Mouse (Mus musculus) forebrain, embryonic 15.5 days (tissue): ENCODE results near the gene Csrp2. TPM values are rescaled to one million over a fixed set of nuclear protein-coding genes. Genes with fewer than 3 reads are reported as not detected.

Experiments used
- ATAC-seq: fragments of 200-750 bp; cut with Nextera tagmentation; replicated peaks from 2 replicates; pipeline ENCODE4 v1.8.0; 2017; ENCODE audit warnings: mild to moderate bottlenecking, moderate TSS enrichment, moderate library complexity
- H3K27ac ChIP-seq: fragments of 300-500 bp; sonication (generic); replicated peaks from 2 replicates; pipeline ENCODE4 v1.5.1; 2015; ENCODE audit warnings: mild to moderate bottlenecking, inconsistent platforms
- H3K27me3 ChIP-seq: fragments of 300-500 bp; sonication (generic); 2 replicates; pipeline ENCODE4 v1.6.1; 2015; ENCODE audit warnings: inconsistent platforms
- H3K36me3 ChIP-seq: fragments of 300-500 bp; sonication (generic); 2 replicates; pipeline ENCODE4 v1.6.1; 2015; ENCODE audit warnings: mild to moderate bottlenecking, inconsistent platforms
- H3K4me1 ChIP-seq: fragments of 300-500 bp; sonication (generic); 2 replicates; pipeline ENCODE4 v1.6.1; 2015; ENCODE audit warnings: inconsistent platforms
- H3K4me2 ChIP-seq: fragments of 300-500 bp; sonication (generic); replicated peaks from 2 replicates; pipeline ENCODE4 v1.6.1; 2015; ENCODE audit warnings: mild to moderate bottlenecking, inconsistent platforms
- H3K4me3 ChIP-seq: fragments of 300-500 bp; sonication (generic); 2 replicates; pipeline ENCODE4 v1.5.1; 2015; ENCODE audit warnings: mild to moderate bottlenecking, inconsistent platforms
- H3K9ac ChIP-seq: fragments of 300-500 bp; sonication (generic); replicated peaks from 2 replicates; pipeline ENCODE4 v1.6.1; 2015; ENCODE audit warnings: mild to moderate bottlenecking, inconsistent platforms
- H3K9me3 ChIP-seq: fragments of 300-500 bp; sonication (generic); 2 replicates; pipeline ENCODE4 v1.6.1; 2016; ENCODE audit warnings: inconsistent platforms
- WGBS: fragments of 180-500 bp; shearing (Covaris S2); methylation state at CpG from one replicate; pipeline ENCODE4 v1.1.7; 2015; ENCODE audit warnings: mixed read lengths; 5-methylcytosine and 5-hydroxymethylcytosine counted together
- polyA plus RNA-seq: library from polyadenylated mRNA; unstranded; fragments of >200 nt; fragmentation: Nextera tagmentation; extraction: Ambion mirVana; gene quantifications from 2 replicates; pipeline ENCODE4 v1.2.1, GENCODE M21; 2015

Csrp2 gene
- polyA plus RNA-seq, 1 experiment from 2014 or later: 203 TPM

DNA sequence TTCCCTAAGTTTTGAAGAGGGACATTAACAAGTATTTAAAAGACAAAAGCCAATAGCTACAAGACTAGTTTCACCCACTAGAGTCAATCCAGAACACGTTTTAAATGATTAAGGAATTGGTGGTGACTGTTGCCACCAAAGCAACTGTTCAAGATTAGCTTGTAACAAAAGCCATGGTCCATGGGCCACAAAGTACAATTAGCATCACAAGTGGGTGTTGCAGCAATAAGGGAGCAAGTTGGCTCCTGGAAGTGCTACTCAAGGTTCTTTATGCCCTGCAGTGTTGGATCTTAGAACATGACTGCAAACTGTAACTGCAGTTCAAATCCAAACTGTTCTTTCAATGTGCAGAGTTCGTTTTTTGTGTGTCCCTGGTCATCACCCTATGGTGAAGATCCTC lies 57.8 kb downstream of the Csrp2 start:
- no peak for ATAC-seq
- Histone ChIP-seq H3K4me2 (no peak overlapping the region), H3K27me3 (no peaks in the 10 kb centered on the region), H3K9me3 (no peaks in the 10 kb centered on the region), H3K4me1 (0 out of 2 replicates have a peak, but pooled peaks cover 2% of the 10 kb centered on the region), H3K4me3 (no peak overlapping the region), H3K9ac (no peak overlapping the region), H3K36me3 (peaks cover 22% of the 10 kb centered on the region), H3K27ac (no peak overlapping the region)
- 50% methylated on average over 2 of the region's 2 CpGs for WGBS

DNA sequence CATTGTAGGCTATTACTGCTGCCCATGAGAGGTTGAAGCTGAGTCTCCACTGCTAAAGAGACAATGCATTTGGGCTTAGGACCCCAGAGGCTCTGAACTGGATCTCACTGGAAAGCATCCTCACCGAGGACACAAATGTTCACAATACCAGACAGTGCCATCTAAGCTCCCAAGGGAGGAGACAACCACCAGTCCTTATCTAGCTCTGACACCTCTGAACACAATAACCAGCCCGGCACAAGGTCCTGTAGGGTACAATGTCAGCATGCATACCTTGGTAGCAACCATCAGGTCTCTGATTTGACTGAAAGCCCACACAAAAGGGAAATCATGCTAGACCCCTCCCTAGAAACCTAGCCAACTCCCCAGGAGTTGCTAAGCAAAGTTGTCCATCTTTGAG lies 59.8 kb downstream of the Csrp2 start:
- ATAC-seq: no peak
- WGBS: 91% methylated on average over 2 of the region's 2 CpGs

DNA sequence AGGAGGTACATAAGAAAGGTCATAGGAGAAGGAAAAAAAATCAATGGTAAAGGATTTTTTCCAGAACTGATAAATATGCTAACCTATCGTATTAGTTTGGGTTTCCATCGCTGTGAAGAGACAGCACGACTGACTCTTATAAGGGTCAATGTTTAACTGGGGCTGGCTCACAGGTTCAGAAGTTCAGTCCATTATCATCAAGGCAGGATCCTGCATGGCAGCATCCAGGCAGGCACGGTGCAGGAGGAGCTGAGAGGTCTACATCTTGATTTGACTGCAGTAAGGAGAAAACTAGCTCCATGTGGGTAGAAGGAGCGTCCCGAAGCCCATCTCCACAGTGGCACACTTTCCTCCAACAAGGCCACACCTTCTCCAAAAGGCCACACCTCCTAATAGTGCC lies 60.9 kb downstream of the Csrp2 start:
- 97% methylated on average over 6 of the region's 6 CpGs for WGBS
- Histone ChIP-seq H3K4me2 (no peak overlapping the region), H3K4me3 (no peak overlapping the region), H3K27me3 (no peaks in the 10 kb centered on the region), H3K9me3 (no peaks in the 10 kb centered on the region), H3K9ac (no peak overlapping the region), H3K27ac (no peak overlapping the region), H3K4me1 (0 out of 2 replicates have a peak, but pooled peaks cover 4% of the 10 kb centered on the region), H3K36me3 (peaks cover 12% of the 10 kb centered on the region)
- no peak for ATAC-seq

More for the DNA sequence above, 59.8 kb downstream of the Csrp2 start:
- Histone ChIP-seq H3K4me3 (no peak overlapping the region), H3K27ac (no peak overlapping the region), H3K36me3 (peaks cover 12% of the 10 kb centered on the region), H3K27me3 (no peaks in the 10 kb centered on the region), H3K4me1 (0 out of 2 replicates have a peak, but pooled peaks cover 4% of the 10 kb centered on the region), H3K4me2 (no peak overlapping the region), H3K9me3 (no peaks in the 10 kb centered on the region), H3K9ac (no peak overlapping the region)

GRCm38 (mm10) chr10:110982771-110983170 lies 63.2 kb downstream of the Csrp2 start:
- ATAC-seq: no peak
- no peak overlapping the region for H3K4me2 ChIP-seq
- H3K9ac ChIP-seq: no peak overlapping the region
- H3K4me1 ChIP-seq: 0 out of 2 replicates have a peak, but pooled peaks cover 2% of the 10 kb centered on the region
- H3K36me3 ChIP-seq: peaks cover 12% of the 10 kb centered on the region
- WGBS: 88% methylated on average over 4 of the region's 4 CpGs
- no peaks in the 10 kb centered on the region for H3K27me3 ChIP-seq
- H3K4me3 ChIP-seq: no peak overlapping the region
- no peak overlapping the region for H3K27ac ChIP-seq
- H3K9me3 ChIP-seq: no peaks in the 10 kb centered on the region

DNA sequence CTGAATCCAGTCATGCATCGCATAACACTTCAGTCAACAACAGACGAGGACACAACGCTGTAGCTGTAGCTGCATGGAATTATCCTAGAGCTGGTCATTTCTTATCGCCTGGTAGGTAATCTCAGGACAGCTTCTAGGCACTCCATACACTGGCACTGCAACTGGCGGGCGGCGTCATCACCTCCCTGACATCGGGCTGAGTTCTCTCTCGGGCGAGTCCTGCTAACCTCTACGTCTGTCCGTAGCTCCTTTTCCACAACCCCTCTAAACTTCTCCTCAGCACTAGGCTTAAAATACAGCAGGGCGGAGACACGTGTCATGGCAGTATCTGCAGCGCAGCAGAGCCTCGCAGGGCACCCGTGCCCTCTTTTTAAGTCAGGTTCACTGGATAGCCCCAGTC lies 67.1 kb downstream of the Csrp2 start:
- Histone ChIP-seq H3K27me3 (no peaks in the 10 kb centered on the region), H3K4me1 (peaks cover 4% of the 10 kb centered on the region; the same call in 1 of the 2 replicates), H3K4me2 (no peak overlapping the region), H3K4me3 (no peak overlapping the region), H3K9me3 (no peaks in the 10 kb centered on the region), H3K36me3 (no peaks in the 10 kb centered on the region), H3K9ac (no peak overlapping the region), H3K27ac (no peak overlapping the region)
- 96% methylated on average over 17 of the region's 17 CpGs for WGBS
- no peak for ATAC-seq

Other genes starting within 250 kb of the Csrp2 start
- 13.6 and 14.1 TPM in 2 replicates for gene E2f7, start 174.3 kb upstream of the Csrp2 start, polyA plus RNA-seq
- gene Zdhhc17, start 90.4 kb downstream of the Csrp2 start, polyA plus RNA-seq: 52.0 and 55.5 TPM in 2 replicates
- gene Osbpl8, start 245.0 kb downstream of the Csrp2 start, polyA plus RNA-seq: 23.1 and 23.8 TPM in 2 replicates